Mouse (Mus musculus) embryonic facial prominence, embryonic 11.5 days (tissue): Measurements from ENCODE around the gene Rest. TPM values are rescaled to one million over a fixed set of nuclear protein-coding genes. Genes with fewer than 3 reads are reported as not detected.

Experiments used
- ATAC-seq: fragments of 200-750 bp; cut with Nextera tagmentation; replicated peaks from 2 replicates; pipeline ENCODE4 v1.8.0; 2017; ENCODE audit warnings: low read depth; ENCODE audit not compliant: insufficient number of reproducible peaks, low FRiP score, low TSS enrichment
- DNase-seq: peaks from one replicate; pipeline ENCODE4 v3.0.0-alpha.2; 2015; ENCODE audit warnings: low spot score
- H3K27ac ChIP-seq: fragments of 300-500 bp; sonication (generic); replicated peaks from 2 replicates; pipeline ENCODE4 v1.5.1; 2014; ENCODE audit warnings: mild to moderate bottlenecking, low read depth, low read length, control low read depth
- H3K27me3 ChIP-seq: fragments of 300-500 bp; sonication (generic); 2 replicates; pipeline ENCODE4 v1.6.1; 2014; ENCODE audit warnings: mild to moderate bottlenecking, low read length, moderate library complexity, mixed read lengths; ENCODE audit not compliant: control insufficient read depth, insufficient read depth
- H3K36me3 ChIP-seq: fragments of 300-500 bp; sonication (generic); replicated peaks from 2 replicates; pipeline ENCODE4 v1.6.1; 2014; ENCODE audit warnings: low read depth, mild to moderate bottlenecking, low read length, moderate library complexity, mixed read lengths; ENCODE audit not compliant: control insufficient read depth, insufficient read depth
- H3K4me1 ChIP-seq: fragments of 300-500 bp; sonication (generic); 2 replicates; pipeline ENCODE4 v1.6.1; 2014; ENCODE audit warnings: low read length, mixed read lengths; ENCODE audit not compliant: control insufficient read depth, insufficient read depth
- H3K4me2 ChIP-seq: fragments of 300-500 bp; sonication (generic); 2 replicates; pipeline ENCODE4 v1.6.1; 2014; ENCODE audit warnings: low read depth, mild to moderate bottlenecking, control low read depth, low read length, moderate library complexity
- H3K4me3 ChIP-seq: fragments of 300-500 bp; sonication (generic); 2 replicates; pipeline ENCODE4 v1.5.1; 2014; ENCODE audit warnings: low read depth, low read length, control low read depth
- H3K9ac ChIP-seq: fragments of 300-500 bp; sonication (generic); replicated peaks from 2 replicates; pipeline ENCODE4 v1.6.1; 2014; ENCODE audit warnings: mild to moderate bottlenecking, control low read depth, low read length
- H3K9me3 ChIP-seq: fragments of 300-500 bp; sonication (generic); replicated peaks from 2 replicates; pipeline ENCODE4 v1.6.1; 2016; ENCODE audit warnings: mild to moderate bottlenecking, low read length, inconsistent platforms, mixed read lengths; ENCODE audit not compliant: control insufficient read depth
- WGBS: fragments of 180-500 bp; shearing (Covaris S2); extraction: QIAGEN DNeasy Blood & Tissue Kit; methylation state at CpG from one replicate; pipeline ENCODE4 v1.1.7; 2014; 5-methylcytosine and 5-hydroxymethylcytosine counted together
- polyA plus RNA-seq: library from polyadenylated mRNA; unstranded; fragments of >200 nt; fragmentation: Nextera tagmentation; extraction: Ambion mirVana; gene quantifications from 2 replicates; pipeline ENCODE4 v1.2.1, GENCODE M21; 2014

The Rest gene
- polyA plus RNA-seq, 1 experiment from 2014 or later = 52.2 TPM

DNA sequence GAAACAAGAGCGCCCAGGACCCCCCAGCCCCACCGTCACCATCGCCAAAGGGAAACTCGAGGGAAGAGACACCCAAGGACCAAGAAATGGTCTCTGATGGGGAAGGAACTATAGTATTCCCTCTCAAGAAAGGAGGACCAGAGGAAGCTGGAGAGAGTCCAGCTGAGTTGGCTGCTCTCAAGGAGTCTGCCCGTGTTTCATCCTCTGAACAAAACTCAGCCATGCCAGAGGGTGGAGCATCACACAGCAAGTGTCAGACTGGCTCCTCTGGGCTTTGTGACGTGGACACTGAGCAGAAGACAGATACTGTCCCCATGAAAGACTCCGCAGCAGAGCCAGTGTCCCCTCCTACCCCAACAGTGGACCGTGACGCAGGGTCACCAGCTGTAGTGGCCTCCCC lies 17.0 kb downstream of the Rest start:
- Histone ChIP-seq H3K27ac (no peak overlapping the region), H3K9me3 (no peaks in the 10 kb centered on the region), H3K4me3 (no peak overlapping the region), H3K4me2 (no peak overlapping the region), H3K4me1 (no peaks in the 10 kb centered on the region), H3K27me3 (no peaks in the 10 kb centered on the region), H3K36me3 (peaks cover 14% of the 10 kb centered on the region), H3K9ac (no peak overlapping the region)
- DNase-seq (no peak), ATAC-seq (no peak)
- WGBS = 93% methylated on average over 9 of the region's 9 CpGs

- no peaks in the 10 kb centered on the region for H3K9me3 ChIP-seq
- H3K27me3 ChIP-seq = no peaks in the 10 kb centered on the region
- H3K27ac ChIP-seq = no peak overlapping the region
- peaks cover 15% of the 10 kb centered on the region for H3K36me3 ChIP-seq
- no peak overlapping the region for H3K4me3 ChIP-seq
- H3K4me2 ChIP-seq = no peak overlapping the region
- no peak overlapping the region for H3K9ac ChIP-seq
- ATAC-seq = no peak
- WGBS = 89% methylated on average over 7 of the region's 7 CpGs
- H3K4me1 ChIP-seq = no peaks in the 10 kb centered on the region
- no peak for DNase-seq
Observed at GRCm38 (mm10) chr5:77285685-77286084, 20.4 kb downstream of the Rest start.

- WGBS = 86% methylated on average over 5 of the region's 5 CpGs
- Histone ChIP-seq H3K4me1 (no peaks in the 10 kb centered on the region), H3K4me3 (no peak overlapping the region), H3K27ac (no peak overlapping the region), H3K36me3 (peaks cover 10% of the 10 kb centered on the region; the same call in 1 of the 2 replicates), H3K4me2 (no peak overlapping the region), H3K27me3 (no peaks in the 10 kb centered on the region), H3K9me3 (no peaks in the 10 kb centered on the region), H3K9ac (no peak overlapping the region)
- ATAC-seq (no peak), DNase-seq (no peak)
Observed at GRCm38 (mm10) chr5:77286904-77287303, 21.6 kb downstream of the Rest start.

DNA sequence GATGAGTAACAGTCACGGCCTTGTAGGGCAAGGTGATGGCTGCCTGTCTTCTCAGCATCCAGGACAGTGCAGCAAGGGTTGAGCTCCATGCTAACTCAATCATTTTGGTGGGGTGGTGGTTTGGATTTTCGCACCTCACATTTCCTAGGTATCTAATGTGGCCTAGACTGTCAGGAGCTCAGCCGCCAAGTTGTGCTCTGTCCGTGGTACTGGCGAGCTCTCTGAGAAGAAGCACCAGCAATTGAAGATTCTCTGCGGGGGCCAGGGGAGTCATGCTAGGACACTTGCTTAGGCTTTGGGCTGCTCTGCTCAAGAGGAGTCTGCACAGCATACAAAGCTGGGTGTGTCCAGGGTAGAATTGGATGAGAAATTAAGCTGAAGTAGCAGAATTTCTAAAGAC lies 22.6 kb downstream of the Rest start:
- Histone ChIP-seq H3K4me3 (no peak overlapping the region), H3K4me1 (no peaks in the 10 kb centered on the region), H3K27me3 (no peaks in the 10 kb centered on the region), H3K9me3 (no peaks in the 10 kb centered on the region), H3K27ac (no peak overlapping the region), H3K4me2 (no peak overlapping the region), H3K36me3 (peaks cover 7% of the 10 kb centered on the region; the same call in 1 of the 2 replicates), H3K9ac (no peak overlapping the region)
- 83% methylated on average over 6 of the region's 6 CpGs for WGBS
- DNase-seq (no peak), ATAC-seq (no peak)

GRCm38 (mm10) chr5:77289686-77290085 lies 24.4 kb downstream of the Rest start:
- Histone ChIP-seq H3K9ac (no peak overlapping the region), H3K4me3 (no peak overlapping the region), H3K27ac (no peak overlapping the region), H3K36me3 (peaks cover 4% of the 10 kb centered on the region), H3K4me2 (no peak overlapping the region), H3K9me3 (no peaks in the 10 kb centered on the region), H3K4me1 (no peaks in the 10 kb centered on the region), H3K27me3 (no peaks in the 10 kb centered on the region)
- ATAC-seq (no peak), DNase-seq (no peak)
- 71% methylated on average over 8 of the region's 8 CpGs for WGBS

GRCm38 (mm10) chr5:77290606-77291005 lies 25.3 kb downstream of the Rest start:
- Histone ChIP-seq H3K9ac (no peak overlapping the region), H3K36me3 (peaks cover 8% of the 10 kb centered on the region)
- ATAC-seq = no peak

DNA sequence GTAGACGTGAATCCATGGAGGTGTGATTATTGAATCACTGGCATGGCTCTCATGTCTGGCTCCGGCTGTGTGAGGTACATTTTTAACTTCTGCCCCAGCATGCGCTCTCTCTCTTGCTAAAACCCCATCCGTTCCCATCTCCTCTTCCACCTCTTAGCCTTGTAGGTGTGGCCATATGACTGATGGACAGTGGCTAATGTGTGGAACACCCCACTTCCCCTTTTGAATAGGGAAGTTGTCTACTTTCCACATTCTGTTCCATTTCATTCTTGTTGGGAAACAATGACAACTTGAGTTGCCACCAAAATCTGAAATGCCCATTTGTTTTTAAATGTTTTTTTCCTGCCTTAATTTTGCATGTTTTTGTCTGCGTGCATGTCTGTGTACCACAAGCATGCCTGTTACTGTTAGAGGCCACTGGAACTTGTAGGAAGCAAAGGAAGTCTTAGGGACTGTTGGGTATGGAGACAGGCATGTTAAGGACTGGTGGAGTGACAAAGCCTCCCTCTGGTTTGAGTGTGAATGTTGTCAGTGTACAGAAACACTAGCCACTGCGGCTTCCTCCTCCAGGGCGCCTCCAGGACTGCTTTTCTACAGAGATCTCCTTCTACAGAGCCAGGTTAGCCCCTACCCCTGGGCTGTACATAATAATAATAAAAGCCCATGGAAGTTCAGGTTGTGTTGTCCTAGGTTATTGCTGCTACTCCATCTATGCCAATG lies 27.7 kb downstream of the Rest start:
- no peak for ATAC-seq
- 92% methylated on average over 7 of the region's 7 CpGs for WGBS

More at GRCm38 (mm10) chr5:77290606-77291005, 25.3 kb downstream of the Rest start:
- 89% methylated on average over 2 of the region's 2 CpGs for WGBS
- H3K4me1 ChIP-seq = no peaks in the 10 kb centered on the region
- no peaks in the 10 kb centered on the region for H3K27me3 ChIP-seq
- H3K4me3 ChIP-seq = no peak overlapping the region
- no peak overlapping the region for H3K27ac ChIP-seq
- no peak overlapping the region for H3K4me2 ChIP-seq
- H3K9me3 ChIP-seq = no peaks in the 10 kb centered on the region
- no peak for DNase-seq

DNA sequence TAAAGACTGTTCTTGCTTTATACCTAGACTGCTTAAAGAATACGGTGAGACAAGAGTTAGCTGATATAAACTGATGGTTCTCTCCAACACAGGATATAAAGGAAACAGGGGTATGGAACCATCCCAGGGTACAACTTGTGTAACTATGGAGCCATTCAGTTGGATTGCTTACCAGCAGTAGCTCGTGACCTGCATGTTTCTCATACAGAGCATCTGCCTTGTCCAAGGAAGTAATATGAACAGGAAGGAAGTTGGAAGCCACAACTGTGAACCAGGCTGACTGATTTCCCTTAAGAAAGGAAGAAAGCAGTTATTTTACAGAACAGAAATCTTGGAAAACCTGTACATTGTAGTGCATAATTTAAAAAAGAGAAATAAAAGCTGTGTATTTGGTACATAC lies 34.2 kb downstream of the Rest start:
- ATAC-seq (no peak), DNase-seq (no peak)
- Histone ChIP-seq H3K4me1 (no peaks in the 10 kb centered on the region), H3K36me3 (peaks cover 3% of the 10 kb centered on the region), H3K27ac (no peak overlapping the region), H3K9me3 (no peaks in the 10 kb centered on the region), H3K9ac (no peak overlapping the region), H3K4me3 (no peak overlapping the region), H3K4me2 (no peak overlapping the region), H3K27me3 (no peaks in the 10 kb centered on the region)
- 91% methylated on average over 2 of the region's 2 CpGs for WGBS

More for the DNA sequence above, 27.7 kb downstream of the Rest start:
- Histone ChIP-seq H3K9me3 (no peaks in the 10 kb centered on the region), H3K27ac (no peak overlapping the region), H3K4me1 (no peaks in the 10 kb centered on the region), H3K27me3 (no peaks in the 10 kb centered on the region), H3K9ac (no peak overlapping the region), H3K4me2 (no peak overlapping the region), H3K4me3 (no peak overlapping the region), H3K36me3 (peaks cover 8% of the 10 kb centered on the region)
- DNase-seq = no peak
